Mouse (Mus musculus): ENCODE results near the gene Nudt3.

DNA sequence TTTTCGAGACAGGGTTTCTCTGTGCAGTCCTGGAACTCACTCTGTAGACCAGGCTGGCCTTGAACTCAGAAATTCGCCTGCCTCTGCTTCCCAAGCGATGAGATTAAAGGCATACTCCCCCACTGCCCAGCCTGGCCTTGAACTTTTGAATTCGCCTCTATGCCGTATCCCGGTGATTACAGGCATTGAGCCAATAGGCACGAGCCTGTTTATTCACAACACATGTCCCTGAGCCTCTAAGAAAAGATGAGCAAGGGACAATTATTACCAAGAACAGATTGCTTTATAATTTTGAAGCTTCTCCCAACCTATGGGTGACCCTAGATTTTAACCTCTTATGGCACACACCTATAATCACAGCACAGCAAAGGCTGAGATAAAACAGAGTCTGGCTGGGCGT lies 5.1 kb upstream of the Nudt3 start:
- TF ChIP-seq CTCF (IDR thresholded peaks at IDR 0.05; ENCODE audit: control insufficient read depth, insufficient read depth, low read length) (no peak), POLR2A (IDR thresholded peaks at IDR 0.05; ENCODE audit: borderline replicate concordance, control insufficient read depth, low read depth, low read length) (no peak)
